Comparison of ENCODE assay signal across 22 mouse cellular contexts in the genomic region with DNA sequence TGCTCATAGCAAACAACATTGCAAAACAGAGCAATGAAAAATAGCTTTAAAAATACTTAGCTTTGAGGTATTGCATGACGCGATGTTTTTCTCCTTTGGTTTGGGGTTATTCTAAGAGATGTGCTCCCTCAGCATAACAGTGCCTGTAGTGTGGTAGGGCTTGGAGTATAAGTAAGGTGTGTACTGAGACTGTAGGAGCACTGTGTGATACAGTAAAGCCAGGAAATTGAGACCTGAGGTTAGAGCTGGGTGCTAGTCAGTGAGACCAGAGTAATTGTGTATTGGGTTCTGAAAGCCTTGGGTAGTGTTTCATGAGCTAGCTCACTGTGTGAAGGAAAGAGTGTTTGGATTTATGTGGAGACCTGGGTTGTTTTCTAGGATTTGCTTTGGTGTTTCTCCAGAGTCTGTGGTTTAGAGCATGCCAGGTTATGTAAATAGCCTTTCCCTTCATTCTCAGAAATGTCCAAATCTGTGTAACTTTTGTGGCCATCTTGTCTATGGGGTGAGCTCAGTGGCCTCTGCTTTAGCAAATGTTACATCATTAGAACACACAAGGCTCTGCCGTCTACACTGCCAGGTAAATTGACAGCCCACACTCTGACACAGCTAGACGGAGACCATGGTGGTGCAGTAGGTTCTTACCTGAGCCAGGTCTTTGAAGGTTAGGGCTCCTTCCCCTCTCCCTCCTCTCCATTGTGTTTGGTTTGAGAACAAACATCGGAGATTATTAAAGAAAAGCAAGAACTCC.
DNase-seq lines count a peak whose midpoint lies in the region; ATAC-seq and TF ChIP-seq lines count a peak whose summit lies in the region.
"Had no signal": no experiment of that assay in that cellular context is flagged by ENCODE, and none has a peak within 500 bp of the region (broad histone marks: within the 10 kb centered on the region; RNA-seq: fewer than 3 reads in every experiment).

No protein-coding gene starts in this region.

- H3K27ac ChIP-seq in liver, embryonic 13.5 days = no peak overlapping the region
- H3K27ac ChIP-seq in liver, postnatal 0 days (ENCODE audit: low read depth) = peak overlapping the region; percentile 75
- H3K27ac ChIP-seq: embryonic facial prominence, embryonic 10.5 days; forebrain, embryonic 10.5 days; heart, adult 2 months; heart, embryonic 13.5 days; hindbrain, embryonic 12.5 days had no signal

- 0 out of 2 replicates have a peak, but pooled peaks have one; percentile 31 for ATAC-seq in liver, embryonic 13.5 days (ENCODE audit: low read depth)
- ATAC-seq in liver, postnatal 0 days = peak; percentile 90
- ATAC-seq: CD4-positive, CD25-positive, alpha-beta regulatory T cell, adult 4 months; forebrain, embryonic 14.5 days; hindbrain, embryonic 16.5 days had no signal

- TF ChIP-seq EP300 in liver, postnatal 0 days (IDR thresholded peaks at IDR 0.05; ENCODE audit: low read depth) = 0 out of 2 replicates have a peak, but pooled peaks have one; percentile 23

- H3K9ac ChIP-seq in liver, embryonic 13.5 days = no peak overlapping the region
- no peak overlapping the region for H3K9ac ChIP-seq in liver, postnatal 0 days (replicated peaks)
- H3K9ac ChIP-seq: heart, embryonic 13.5 days; hindbrain, embryonic 12.5 days had no signal

- DNase-seq in heart, adult 11 months = peak; percentile 50
- DNase-seq in heart, postnatal 14 days = no peak
- no peak for DNase-seq in liver, embryonic 13.5 days
- DNase-seq in liver = no peak
- peak; percentile 24 for DNase-seq in fibroblast of lung, adult 2 months (ENCODE audit: low read depth)
- no peak for DNase-seq in liver, postnatal 0 days
- no peak for DNase-seq in retina, embryonic 14.5 days (ENCODE audit: low spot score)
- DNase-seq: adrenal gland, postnatal 14 days; B cell, adult 2 months; cerebellum, adult 18-20 months; cerebellum, postnatal 10 days; gastrocnemius, postnatal 10 days; heart, adult 2 months; heart, postnatal 4 days had no signal

- H3K4me2 ChIP-seq in liver, embryonic 13.5 days = no peak overlapping the region
- H3K4me2 ChIP-seq in liver, postnatal 0 days (ENCODE audit: low read depth, low read length) = no peak overlapping the region
- H3K4me2 ChIP-seq: heart, embryonic 13.5 days; hindbrain, embryonic 12.5 days had no signal

- WGBS in liver, embryonic 13.5 days (ENCODE audit: insufficient replicate concordance) = 81% methylated on average over 5 of the region's 5 CpGs
- WGBS in liver, postnatal 0 days (ENCODE audit: insufficient replicate concordance) = 88% methylated on average over 5 of the region's 5 CpGs

- TF ChIP-seq CTCF in liver, postnatal 0 days (IDR thresholded peaks at IDR 0.05; ENCODE audit: low read depth) = no peak

- no peaks in the 10 kb centered on the region for H3K9me3 ChIP-seq in liver, embryonic 13.5 days (replicated peaks)
- no peaks in the 10 kb centered on the region for H3K9me3 ChIP-seq in liver, postnatal 0 days (ENCODE audit: low read length)
- H3K9me3 ChIP-seq: embryonic facial prominence, embryonic 10.5 days; forebrain, embryonic 10.5 days; G1E; heart, embryonic 13.5 days; hindbrain, embryonic 12.5 days had no signal

- no peak overlapping the region for H3K4me3 ChIP-seq in liver, embryonic 13.5 days (replicated peaks)
- H3K4me3 ChIP-seq in liver, postnatal 0 days (ENCODE audit: low read depth, low read length) = no peak overlapping the region
- H3K4me3 ChIP-seq: embryonic facial prominence, embryonic 10.5 days; forebrain, embryonic 10.5 days; heart, adult 2 months; heart, embryonic 13.5 days; hindbrain, embryonic 12.5 days had no signal

- peaks cover 4% of the 10 kb centered on the region for H3K36me3 ChIP-seq in liver, embryonic 13.5 days
- no peaks in the 10 kb centered on the region for H3K36me3 ChIP-seq in liver, postnatal 0 days (replicated peaks; ENCODE audit: insufficient read depth, low read length)

- H3K27me3 ChIP-seq in liver, embryonic 13.5 days = no peaks in the 10 kb centered on the region
- H3K27me3 ChIP-seq in liver, postnatal 0 days (ENCODE audit: insufficient read depth, low read length) = no peaks in the 10 kb centered on the region
- H3K27me3 ChIP-seq: heart, embryonic 13.5 days; hindbrain, embryonic 12.5 days had no signal

- intact Hi-C loops in heart, postnatal 14 days (cut with DNase I) = no loop called here

- peaks cover 23% of the 10 kb centered on the region for H3K4me1 ChIP-seq in liver, embryonic 13.5 days (replicated peaks)
- H3K4me1 ChIP-seq in liver, postnatal 0 days (ENCODE audit: insufficient read depth) = peaks cover 4% of the 10 kb centered on the region

Comparison
In these comparisons a context has a peak if more than half of its experiments do, and no peak if none do; other contexts are left out.
1. DNase-seq: peak in heart, adult 11 months (single experiment) and fibroblast of lung, adult 2 months (single experiment); none in heart, postnatal 14 days (0 of 2), liver, embryonic 13.5 days (single experiment), liver (single experiment), liver, postnatal 0 days (single experiment) and retina, embryonic 14.5 days (single experiment).